Mouse (Mus musculus): ENCODE data around the gene Kdsr. TPM values are rescaled to one million over a fixed set of nuclear protein-coding genes. Genes with fewer than 3 reads are reported as not detected.

Gene Kdsr
- 4.7 and 6.4 TPM in 2 replicates for total RNA-seq (2012; rRNA removed)
- total RNA-seq (2014; rRNA removed) = 3.3 and 3.8 TPM in 2 replicates
- polyA plus RNA-seq (2012; ENCODE audit: insufficient read length, low read depth) = 6.3 and 8.5 TPM in 2 replicates

DNA sequence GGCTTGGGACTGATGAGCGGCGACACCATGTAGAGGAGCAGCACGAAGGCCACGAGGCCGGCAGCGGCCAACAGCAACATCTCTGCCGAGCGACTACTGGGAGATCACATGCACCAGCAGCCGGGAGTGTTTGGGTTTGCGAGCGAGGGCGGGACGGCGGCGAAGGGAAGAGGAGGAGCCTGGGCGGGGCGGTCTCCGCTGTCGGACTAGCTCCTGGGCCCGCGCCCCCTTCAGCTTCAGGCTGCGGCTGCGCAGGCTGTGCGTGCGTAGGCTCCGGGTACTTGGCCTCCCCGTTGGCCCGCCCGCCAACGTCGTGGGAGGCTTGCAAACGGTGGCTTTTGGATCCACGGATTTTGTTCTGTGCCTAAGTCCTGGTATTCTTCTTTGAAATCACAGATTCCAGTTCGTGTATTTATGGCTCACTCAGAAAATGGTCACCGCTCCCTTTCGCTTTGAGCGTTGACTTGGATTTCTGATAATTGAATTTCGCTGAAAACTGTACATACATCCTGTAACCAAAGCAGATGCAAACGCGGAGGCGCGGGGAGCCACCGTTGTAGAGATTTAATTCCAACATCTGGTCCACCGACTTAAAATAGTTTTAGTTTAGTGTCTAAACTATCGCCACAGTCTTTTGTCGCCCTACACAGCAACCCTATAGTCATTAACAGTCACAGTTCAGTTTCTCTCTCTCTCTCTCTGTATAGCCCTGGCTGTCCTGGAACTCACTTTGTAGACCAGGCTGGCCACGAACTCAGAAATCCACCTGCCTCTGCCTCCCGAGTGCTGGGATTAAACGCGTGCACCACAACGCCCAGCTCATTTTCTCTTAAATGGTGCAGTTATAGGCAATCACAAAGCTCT is at the start of gene Kdsr:
TSS of gene Kdsr (minus strand) at position 156 of the 864 bp plus-strand sequence.
- peak within 1 kb of the TSS; percentile 36 for H3K27ac ChIP-seq (ENCODE audit: insufficient read depth, low read depth)
- H3K36me3 ChIP-seq (replicated peaks in 1 of 2; ENCODE audit: control insufficient read depth in 1 of 2, insufficient read depth in 1 of 2, low read length in 1 of 2) = peaks cover 2 to 34% of the 10 kb centered on the region in 2 experiments
- peak within 1 kb of the TSS; percentile 63 for H3K4me2 ChIP-seq (ENCODE audit: insufficient read depth, low read depth, poor library complexity, severe bottlenecking)
- H3K9me3 ChIP-seq (replicated peaks; ENCODE audit: low read length) = no peaks in the 10 kb centered on the region
- H3K4me3 ChIP-seq (replicated peaks in 1 of 3; ENCODE audit: low read depth in 2 of 3, low read length in 2 of 3, poor library complexity in 1 of 3) = peak within 1 kb of the TSS; percentile 86 to 98 (median 86)
- dilution Hi-C loops (cut with MboI; ENCODE audit: extremely low pct_ligation_motif_present, extremely low pct_unique_long_range_greater_than_20kb, low sequenced_read_pairs) (no loop called here), in situ Hi-C loops (cut with MboI; ENCODE audit: low pct_ligation_motif_present, low pct_unique_long_range_greater_than_20kb, low sequenced_read_pairs) (no loop called here)
- peak; percentile 93 for DNase-seq (ENCODE audit: extremely low read depth)
- peak within 1 kb of the TSS; percentile 39 for H3K9ac ChIP-seq (ENCODE audit: insufficient read depth, low read depth)
- H3K4me1 ChIP-seq (ENCODE audit: control insufficient read depth in 1 of 2, insufficient read depth in 2 of 2) = peaks cover 7 to 19% of the 10 kb centered on the region in 2 experiments
- H3K27me3 ChIP-seq (replicated peaks) = no peaks in the 10 kb centered on the region
- TF ChIP-seq USF1 (IDR thresholded peaks at IDR 0.05; ENCODE audit: low read depth, low read length) (peak; percentile 60), MAX (IDR thresholded peaks at IDR 0.05; ENCODE audit: low read length) (peak; percentile 89), POLR2A (IDR thresholded peaks at IDR 0.05; ENCODE audit: low read depth, low read length) (peak; percentile 83), CTCF (conservative IDR thresholded peaks at IDR 0.05 in 1 of 2, IDR thresholded peaks at IDR 0.05 in 1 of 2; ENCODE audit: low read depth in 2 of 2, low read length in 2 of 2) (no peak), SIN3A (IDR thresholded peaks at IDR 0.05; ENCODE audit: low read length) (peak; percentile 93), MXI1 (IDR thresholded peaks at IDR 0.05; ENCODE audit: low read depth, low read length) (peak; percentile 97), NELFE (IDR thresholded peaks at IDR 0.05; ENCODE audit: low read depth, low read length) (peak; percentile 72), MAZ (IDR thresholded peaks at IDR 0.05; ENCODE audit: low read depth, low read length) (no peak; the same call in 1 of the 2 replicates), KAT2A (IDR thresholded peaks at IDR 0.05; ENCODE audit: insufficient replicate concordance, low read length) (peak; percentile 58; the same call in 1 of the 2 replicates), TBP (conservative IDR thresholded peaks at IDR 0.05; ENCODE audit: low read depth, low read length) (peak; percentile 56; the same call in 1 of the 2 replicates), TCF12 (IDR thresholded peaks at IDR 0.05; ENCODE audit: low read depth, low read length) (peak; percentile 62; the same call in 1 of the 2 replicates), HCFC1 (IDR thresholded peaks at IDR 0.05; ENCODE audit: low read depth, low read length) (peak; percentile 52; the same call in 1 of the 2 replicates), USF2 (conservative IDR thresholded peaks at IDR 0.05; ENCODE audit: low read depth, low read length) (no peak), RAD21 (IDR thresholded peaks at IDR 0.05; ENCODE audit: low read depth, low read length) (no peak), CHD1 (IDR thresholded peaks at IDR 0.05; ENCODE audit: low read depth, low read length) (no peak), IRF4 (IDR thresholded peaks at IDR 0.05; ENCODE audit: low read depth, low read length) (peak; percentile 45; the same call in 1 of the 2 replicates), MYC (IDR thresholded peaks at IDR 0.05; ENCODE audit: low read depth, low read length) (peak; percentile 39; the same call in 1 of the 2 replicates), NRF1 (IDR thresholded peaks at IDR 0.05; ENCODE audit: low read depth, low read length) (peak; percentile 99), BHLHE40 (IDR thresholded peaks at IDR 0.05; ENCODE audit: low read depth, low read length) (peak; percentile 59), ZMIZ1 (IDR thresholded peaks at IDR 0.05; ENCODE audit: low read depth, low read length) (peak; percentile 57; the same call in 1 of the 2 replicates), MEF2A (IDR thresholded peaks at IDR 0.05; ENCODE audit: borderline replicate concordance, low read depth, low read length) (peak; percentile 22; the same call in 1 of the 2 replicates)
- H3K79me2 ChIP-seq (replicated peaks; ENCODE audit: control insufficient read depth, extremely low read depth, insufficient read depth, poor library complexity, severe bottlenecking) = no peaks in the 10 kb centered on the region

Data from CH12.LX (cell line).